Mouse (Mus musculus) left cerebral cortex, postnatal 4 days (tissue): Measurements from ENCODE around the gene C130074G19Rik. TPM values are rescaled to one million over a fixed set of nuclear protein-coding genes. Genes with fewer than 3 reads are reported as not detected.

Source experiments
- DNase-seq: peaks from one replicate; pipeline ENCODE4 v3.0.0-alpha.2; 2022
- intact Hi-C: fragments of 180-260 bp; cut with DNase I; formaldehyde crosslinking; loops from one replicate; pipeline ENCODE4 v1.15.1; 2025
- microRNA-seq: library from miRNA; unstranded; fragments of <30 nt; microRNA quantifications from one replicate; pipeline ENCODE4 v1.2.0, GENCODE M21; 2022
- total RNA-seq, 2 experiments: library from RNA; stranded (reverse); gene quantifications; 2 replicates each; pipeline ENCODE4 v1.2.3; 2021

The C130074G19Rik gene
- total RNA-seq, 2 experiments from 2014 or later: 14.0 to 16.5 TPM

DNA sequence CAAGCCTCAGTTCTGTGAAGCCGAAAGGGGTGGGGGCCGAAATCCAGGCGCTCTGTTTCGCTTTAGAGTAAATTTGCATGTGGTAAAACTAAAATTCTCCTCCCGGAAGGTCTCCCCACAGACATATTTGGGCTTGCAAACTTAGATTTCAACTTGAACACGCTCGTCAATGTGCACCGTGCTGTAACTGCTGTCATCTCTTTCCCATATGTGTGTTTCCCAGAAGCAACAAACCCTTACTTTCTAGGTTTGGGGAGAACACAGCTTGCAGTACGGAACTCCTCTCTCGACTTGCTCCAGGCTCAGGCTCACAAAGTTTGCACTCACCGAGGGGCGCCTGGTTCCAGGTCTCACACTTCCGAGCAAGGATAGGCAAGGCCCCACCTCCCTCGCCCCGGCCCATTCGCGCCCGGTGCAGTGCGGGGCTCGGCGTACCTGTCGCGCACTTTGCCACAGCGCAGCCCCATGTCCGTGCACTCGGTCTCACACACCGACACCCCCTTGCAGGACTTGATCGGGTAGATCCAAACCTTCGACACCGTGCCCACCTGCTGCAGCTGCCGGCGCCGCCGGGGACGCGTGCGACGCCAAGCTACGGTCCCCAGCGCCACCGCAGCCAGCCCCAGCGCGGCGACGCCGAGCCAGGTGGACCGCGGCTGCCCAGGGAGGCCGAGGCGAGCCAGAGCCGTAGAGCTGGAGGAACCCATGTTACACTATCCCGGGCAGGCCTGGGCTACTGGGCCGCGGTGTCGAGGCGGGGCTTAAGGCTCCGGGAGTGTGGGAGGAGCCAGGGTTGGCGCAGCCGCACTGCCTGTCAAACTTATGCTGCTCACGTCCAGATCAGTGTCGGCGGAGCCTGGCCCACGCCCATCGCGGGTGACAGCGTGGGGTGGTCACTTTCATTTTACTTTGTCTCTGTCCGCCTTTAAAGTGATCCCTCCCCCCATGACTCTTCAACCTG, 37.6 kb downstream of the C130074G19Rik start:
- intact Hi-C loops: loop anchor here (10.0 kb wide), 1 partner anchor 349 kb away; no protein-coding TSS in a partner anchor
- DNase-seq: peak; percentile 80

DNA sequence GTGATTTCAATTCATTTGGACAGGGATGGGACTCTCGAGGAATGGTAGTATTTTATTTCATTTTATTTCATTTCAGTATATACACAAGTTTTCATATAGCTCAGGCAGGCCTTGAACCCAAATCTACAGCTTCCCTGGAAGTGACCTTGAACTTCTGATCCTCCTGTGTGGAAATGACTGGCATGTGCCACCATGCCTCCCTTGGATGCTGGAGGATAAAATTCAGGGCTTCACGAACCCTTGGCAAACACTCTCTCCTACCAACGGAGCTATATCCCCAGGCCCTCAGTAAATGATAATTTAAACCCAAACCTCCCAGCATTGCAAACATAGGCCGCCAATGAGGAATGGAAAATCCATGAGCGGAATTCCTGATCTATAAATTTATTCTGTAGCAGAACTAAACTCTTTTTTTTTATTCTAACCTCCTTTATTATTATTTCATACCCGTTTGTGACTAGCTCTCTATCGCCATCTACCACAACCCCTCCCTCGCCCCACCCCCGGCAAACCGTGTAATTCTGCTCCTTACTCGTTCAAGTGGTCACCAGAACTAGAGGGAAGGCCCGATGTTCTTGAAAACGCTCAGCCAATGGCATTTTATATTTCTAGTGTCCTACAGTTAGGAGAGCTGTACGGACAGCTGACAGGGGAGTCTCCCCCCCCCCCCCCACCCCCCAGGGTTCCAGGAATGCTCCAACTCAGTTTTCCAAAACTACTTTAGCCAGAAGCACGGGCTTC, 38.5 kb downstream of the C130074G19Rik start:
- intact Hi-C loops: loop anchor here (10.0 kb wide), 1 partner anchor 350 kb away; no protein-coding TSS in a partner anchor
- peak; percentile 24 for DNase-seq

- DNase-seq: no peak
- intact Hi-C loops: no loop called here
Measured at GRCm38 (mm10) chr1:184837649-184838048, 45.4 kb downstream of the C130074G19Rik start.

DNA sequence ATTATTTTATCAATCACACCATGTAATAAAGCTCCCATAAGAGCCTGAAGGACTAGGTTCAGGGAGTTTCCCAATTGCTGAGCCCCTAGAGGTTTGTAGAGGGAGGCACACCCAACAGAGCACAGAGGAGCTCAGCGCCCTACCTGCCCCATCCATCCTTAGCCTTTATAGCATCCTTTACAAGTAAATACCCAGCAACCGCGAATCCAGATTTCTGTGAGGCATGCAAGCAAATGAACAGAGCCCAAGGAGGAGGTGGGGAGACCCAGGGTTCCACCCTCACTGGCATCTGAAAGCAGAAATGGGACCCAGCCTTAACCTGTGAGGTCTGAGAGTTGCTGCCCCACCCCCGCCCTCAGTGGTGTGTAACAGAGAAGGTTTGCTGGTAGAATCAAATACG, 46.7 kb downstream of the C130074G19Rik start:
- DNase-seq: no peak
- intact Hi-C loops: no loop called here

GRCm38 (mm10) chr1:184833499-184833898, 49.5 kb downstream of the C130074G19Rik start:
- intact Hi-C loops: no loop called here
- no peak for DNase-seq

DNA sequence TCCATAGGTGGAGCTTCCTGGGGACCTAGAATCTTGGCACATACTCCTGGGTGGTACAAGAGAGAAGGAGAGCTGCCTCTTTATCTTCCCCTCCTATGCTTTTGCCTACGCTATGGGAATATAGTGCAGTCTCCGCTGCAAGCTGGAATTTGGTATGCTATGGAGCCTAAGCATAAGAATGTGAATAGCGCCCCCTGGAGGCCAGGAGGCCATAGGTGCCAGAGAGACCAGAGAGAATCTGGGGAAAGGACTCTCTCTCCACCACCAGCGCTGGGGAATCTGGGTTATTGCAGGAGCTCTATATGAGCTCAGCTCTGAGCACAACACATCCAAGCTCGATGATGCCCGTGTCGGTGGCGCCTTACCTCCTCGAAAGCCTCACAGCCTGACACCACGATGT, 50.8 kb downstream of the C130074G19Rik start:
- intact Hi-C loops: no loop called here
- DNase-seq: no peak

GRCm38 (mm10) chr1:184829897-184830296, 53.1 kb downstream of the C130074G19Rik start:
- DNase-seq: no peak
- intact Hi-C loops: no loop called here

DNA sequence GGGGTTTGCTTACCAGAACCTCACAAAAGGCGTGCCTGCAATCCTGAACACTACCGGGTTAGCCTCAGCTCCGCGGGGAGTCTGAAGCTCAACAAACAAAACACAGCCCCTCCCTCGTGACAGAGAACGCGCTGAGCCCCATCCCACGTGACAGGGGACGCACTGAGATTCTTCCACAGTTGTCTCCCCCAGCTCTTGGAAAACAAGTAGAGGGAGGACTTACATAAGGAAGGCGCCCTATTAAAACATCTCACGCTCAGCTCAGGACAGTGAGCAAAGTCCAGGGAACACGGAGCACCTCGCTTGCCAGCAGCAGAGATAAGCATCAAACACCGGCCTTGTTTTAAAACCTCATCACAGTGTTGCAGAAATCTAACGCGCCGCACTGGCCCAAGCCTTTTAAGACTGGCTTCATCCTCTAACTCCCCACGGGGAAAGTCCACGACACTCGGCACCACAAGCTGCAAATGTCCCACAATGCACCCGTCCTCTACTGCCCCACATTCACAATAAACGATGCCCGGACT, 55.8 kb downstream of the C130074G19Rik start:
- peak; percentile 7 for DNase-seq
- intact Hi-C loops: no loop called here

DNA sequence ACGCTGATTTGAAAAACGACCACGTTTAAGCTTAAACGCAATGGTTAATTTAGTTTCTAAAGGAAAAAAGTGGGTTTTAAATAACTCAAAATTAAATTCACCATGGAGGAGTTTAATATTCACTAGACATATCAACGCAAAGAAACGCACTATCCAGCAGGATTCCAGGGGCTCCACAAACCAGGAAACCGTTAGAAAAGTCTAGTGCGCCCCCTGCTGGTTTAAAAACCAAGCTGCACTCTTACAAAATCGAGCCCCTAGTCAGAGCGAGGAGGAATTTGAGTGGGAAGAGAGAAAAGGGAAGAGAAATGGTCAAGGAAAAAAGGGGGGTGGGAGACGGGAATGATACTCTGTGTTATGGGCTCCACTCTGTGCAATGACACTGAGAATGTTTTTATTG, 57.9 kb downstream of the C130074G19Rik start:
- peak; percentile 31 for DNase-seq
- intact Hi-C loops: no loop called here

GRCm38 (mm10) chr1:184824439-184824851, 58.6 kb downstream of the C130074G19Rik start:
- peak; percentile 93 for DNase-seq
- intact Hi-C loops: no loop called here

- intact Hi-C loops: no loop called here
- DNase-seq: peak; percentile 46
Measured at GRCm38 (mm10) chr1:184822678-184823077, 60.3 kb downstream of the C130074G19Rik start.

Small RNA genes lying within 50 kb of the gene (microRNA-seq; reads per million reads assigned to microRNA genes)
- gene Mir1981: 329 reads per million, percentile 64 among the genes with 10 or more reads in this experiment

Other genes starting within 250 kb of the C130074G19Rik start
- 1 to 10 TPM; 1.2 to 1.4 TPM for gene Hlx, start 150.6 kb downstream of the C130074G19Rik start, total RNA-seq
- under 1 TPM in 1 of 2 experiments, not detected in 1; 0.28 TPM for gene Marc1, start 71.9 kb downstream of the C130074G19Rik start, total RNA-seq
- 10 to 100 TPM; 84.0 to 86.4 TPM for gene Marc2, start 36.8 kb downstream of the C130074G19Rik start, total RNA-seq
- 100 to 1,000 TPM; 110 to 118 TPM for gene Mark1, start 116.4 kb upstream of the C130074G19Rik start, total RNA-seq